Mouse (Mus musculus) lung, embryonic 14.5 days (tissue): ENCODE measurements around the gene Slc5a5. TPM values are rescaled to one million over a fixed set of nuclear protein-coding genes. Genes with fewer than 3 reads are reported as not detected.
A peak's percentile ranks its signal among the peaks of the same experiment; 100 is the strongest.

Experiments used
- ATAC-seq: fragments of 200-750 bp; cut with Nextera tagmentation; 2 replicates; pipeline ENCODE4 v1.8.0; 2017; ENCODE audit warnings: mild to moderate bottlenecking, moderate TSS enrichment, moderate library complexity; ENCODE audit not compliant: insufficient read depth
- DNase-seq: peaks from one replicate; pipeline ENCODE4 v3.0.0-alpha.2; 2015
- H3K27ac ChIP-seq: fragments of 300-500 bp; sonication (generic); 2 replicates; pipeline ENCODE4 v1.5.1; 2014; ENCODE audit warnings: low read depth, mild to moderate bottlenecking, moderate library complexity
- H3K27me3 ChIP-seq: fragments of 300-500 bp; sonication (generic); 2 replicates; pipeline ENCODE4 v1.6.1; 2014; ENCODE audit warnings: low read length, control low read depth; ENCODE audit not compliant: insufficient read depth
- H3K36me3 ChIP-seq: fragments of 300-500 bp; sonication (generic); 2 replicates; pipeline ENCODE4 v1.6.1; 2014; ENCODE audit warnings: control low read depth; ENCODE audit not compliant: insufficient read depth
- H3K4me1 ChIP-seq: fragments of 300-500 bp; sonication (generic); 2 replicates; pipeline ENCODE4 v1.6.1; 2014; ENCODE audit warnings: antibody characterized with exemption, control low read depth; ENCODE audit not compliant: insufficient read depth
- H3K4me2 ChIP-seq: fragments of 300-500 bp; sonication (generic); 2 replicates; pipeline ENCODE4 v1.6.1; 2014; ENCODE audit warnings: mild to moderate bottlenecking
- H3K4me3 ChIP-seq: fragments of 300-500 bp; sonication (generic); 2 replicates; pipeline ENCODE4 v1.5.1; 2014; ENCODE audit warnings: low read depth, low read length
- H3K9ac ChIP-seq: fragments of 300-500 bp; sonication (generic); 2 replicates; pipeline ENCODE4 v1.6.1; 2014
- H3K9me3 ChIP-seq: fragments of 300-500 bp; sonication (generic); 2 replicates; pipeline ENCODE4 v1.6.1; 2016; ENCODE audit warnings: low read depth, low read length, control low read depth
- CTCF ChIP-seq: IDR thresholded peaks from 2 replicates; pipeline ENCODE4 v1.5.1; 2016; ENCODE audit warnings: antibody characterized with exemption, low read depth
- WGBS: fragments of 180-500 bp; shearing (Covaris S2); extraction: QIAGEN DNeasy Blood & Tissue Kit; methylation state at CpG from one replicate; pipeline ENCODE4 v1.1.7; 2014; 5-methylcytosine and 5-hydroxymethylcytosine counted together
- polyA plus RNA-seq: library from polyadenylated mRNA; unstranded; fragments of >200 nt; fragmentation: Nextera tagmentation; extraction: Ambion mirVana; gene quantifications from 2 replicates; pipeline ENCODE4 v1.2.1, GENCODE M21; 2014

Slc5a5 gene
- polyA plus RNA-seq, 1 experiment from 2014 or later, result 0.12 TPM

- peak; percentile 97 for TF ChIP-seq CTCF
- Histone ChIP-seq H3K4me2 (peak overlapping the region; percentile 7; the same call in 1 of the 2 replicates), H3K36me3 (no peaks in the 10 kb centered on the region), H3K4me3 (no peak overlapping the region), H3K9me3 (no peaks in the 10 kb centered on the region), H3K27me3 (no peaks in the 10 kb centered on the region), H3K27ac (no peak overlapping the region), H3K4me1 (0 out of 2 replicates have a peak, but pooled peaks cover 3% of the 10 kb centered on the region), H3K9ac (0 out of 2 replicates have a peak overlapping the region, but pooled peaks have one; percentile 4)
- 25% methylated on average over 22 of the region's 22 CpGs for WGBS
- DNase-seq (peak; percentile 93), ATAC-seq (no peak)
These were observed 51.1 kb downstream of the Slc5a5 start for GRCm38 (mm10) chr8:70841147-70842072.

- H3K36me3 ChIP-seq, result no peaks in the 10 kb centered on the region; the same call in 1 of the 2 replicates
- no peak for ATAC-seq
- H3K4me3 ChIP-seq, result no peak overlapping the region
- H3K27me3 ChIP-seq, result no peaks in the 10 kb centered on the region
- peak overlapping the region; percentile 77; the same call in 1 of the 2 replicates for H3K27ac ChIP-seq
- 50% methylated on average over 10 of the region's 10 CpGs for WGBS
- 0 out of 2 replicates have a peak, but pooled peaks cover 3% of the 10 kb centered on the region for H3K4me1 ChIP-seq
- H3K9ac ChIP-seq, result no peak overlapping the region
- DNase-seq, result no peak
- no peak for TF ChIP-seq CTCF
- no peak overlapping the region for H3K4me2 ChIP-seq
- no peaks in the 10 kb centered on the region for H3K9me3 ChIP-seq
These were observed 52.0 kb downstream of the Slc5a5 start for GRCm38 (mm10) chr8:70840590-70840989.

GRCm38 (mm10) chr8:70839408-70840351 lies 52.9 kb downstream of the Slc5a5 start, which contains the start of gene Arrdc2:
Arrdc2 (minus strand) TSS chr8:70839720.
- peak within 1 kb of the TSS; percentile 76 for H3K9ac ChIP-seq
- no peaks in the 10 kb centered on the region; the same call in 1 of the 2 replicates for H3K36me3 ChIP-seq
- WGBS, result 2% methylated on average over 55 of the region's 55 CpGs
- peak within 1 kb of the TSS; percentile 93 for H3K27ac ChIP-seq
- peak; percentile 100 for DNase-seq
- H3K4me1 ChIP-seq, result 0 out of 2 replicates have a peak, but pooled peaks cover 3% of the 10 kb centered on the region
- no peaks in the 10 kb centered on the region for H3K9me3 ChIP-seq
- peak within 1 kb of the TSS; percentile 89 for H3K4me2 ChIP-seq
- peak; percentile 98 for ATAC-seq
- no peak for TF ChIP-seq CTCF
- H3K4me3 ChIP-seq, result peak within 1 kb of the TSS; percentile 73
- H3K27me3 ChIP-seq, result no peaks in the 10 kb centered on the region

GRCm38 (mm10) chr8:70838654-70839407 lies 53.7 kb downstream of the Slc5a5 start:
- WGBS, result 1% methylated on average over 66 of the region's 66 CpGs
- Histone ChIP-seq H3K9me3 (no peaks in the 10 kb centered on the region), H3K27ac (peak overlapping the region; percentile 93), H3K4me1 (0 out of 2 replicates have a peak, but pooled peaks cover 3% of the 10 kb centered on the region), H3K9ac (peak overlapping the region; percentile 76), H3K27me3 (no peaks in the 10 kb centered on the region), H3K36me3 (no peaks in the 10 kb centered on the region; the same call in 1 of the 2 replicates), H3K4me2 (peak overlapping the region; percentile 89), H3K4me3 (peak overlapping the region; percentile 73)
- ATAC-seq, result peak; percentile 42
- no peak for TF ChIP-seq CTCF
- DNase-seq, result no peak

- Histone ChIP-seq H3K27ac (no peak overlapping the region), H3K4me3 (no peak overlapping the region), H3K27me3 (no peaks in the 10 kb centered on the region), H3K36me3 (no peaks in the 10 kb centered on the region; the same call in 1 of the 2 replicates), H3K9ac (no peak overlapping the region), H3K4me2 (no peak overlapping the region), H3K9me3 (no peaks in the 10 kb centered on the region), H3K4me1 (0 out of 2 replicates have a peak, but pooled peaks cover 3% of the 10 kb centered on the region)
- DNase-seq, result no peak
- 86% methylated on average over 12 of the region's 12 CpGs for WGBS
- no peak for TF ChIP-seq CTCF
- no peak for ATAC-seq
These were observed 55.9 kb downstream of the Slc5a5 start for GRCm38 (mm10) chr8:70836666-70837065.

GRCm38 (mm10) chr8:70834071-70834470 lies 58.5 kb downstream of the Slc5a5 start:
- H3K9ac ChIP-seq, result no peak overlapping the region
- H3K4me3 ChIP-seq, result no peak overlapping the region
- H3K36me3 ChIP-seq, result no peaks in the 10 kb centered on the region; the same call in 1 of the 2 replicates
- H3K4me1 ChIP-seq, result 0 out of 2 replicates have a peak, but pooled peaks cover 3% of the 10 kb centered on the region
- no peaks in the 10 kb centered on the region for H3K27me3 ChIP-seq
- ATAC-seq (no peak), DNase-seq (no peak)
- TF ChIP-seq CTCF, result no peak
- H3K27ac ChIP-seq, result no peak overlapping the region
- 94% methylated on average over 3 of the region's 3 CpGs for WGBS
- H3K9me3 ChIP-seq, result no peaks in the 10 kb centered on the region
- H3K4me2 ChIP-seq, result no peak overlapping the region
